Comparison of ENCODE assay signal across 30 mouse cellular contexts in the genomic region with DNA sequence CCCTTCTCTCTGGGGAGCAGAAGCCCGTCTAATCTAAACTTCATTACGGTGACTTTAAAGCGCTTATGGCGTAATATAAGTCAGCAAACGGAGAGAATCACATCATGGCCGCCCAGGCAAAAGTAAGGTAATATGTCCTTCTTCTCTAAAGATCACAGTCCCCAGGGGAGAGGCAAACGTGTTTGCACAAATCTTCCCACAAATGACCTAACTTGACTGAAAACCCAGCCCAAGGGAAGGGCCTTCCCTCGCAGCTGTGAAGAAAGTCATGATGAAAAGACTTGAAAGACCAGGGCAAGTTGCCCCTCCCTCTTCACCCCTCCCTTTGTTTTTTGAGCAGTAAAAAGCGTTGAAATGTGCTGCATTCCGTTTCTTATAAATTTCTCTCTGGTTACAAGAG.
DNase-seq lines count a peak whose midpoint lies in the region; ATAC-seq and TF ChIP-seq lines count a peak whose summit lies in the region.
"Had no signal": no experiment of that assay in that cellular context is flagged by ENCODE, and none has a peak within 500 bp of the region (broad histone marks: within the 10 kb centered on the region; RNA-seq: fewer than 3 reads in every experiment).

No protein-coding gene starts in this region.

- DNase-seq in heart, adult 11 months: peak; percentile 73
- no peak for DNase-seq in heart, adult 8-10 months (ENCODE audit: low spot score)
- DNase-seq in limb, embryonic 10.5 days (ENCODE audit: low spot score): no peak
- peak; percentile 47 for DNase-seq in R1 (ENCODE audit: low read depth, low spot score)
- peak; percentile 49 for DNase-seq in limb, embryonic 14.5 days (ENCODE audit: low spot score)
- no peak for DNase-seq in layer of hippocampus, postnatal 14 days (ENCODE audit: low spot score in 2 of 2)
- DNase-seq: adrenal gland, adult 8-10 months; cerebellum, adult 18-20 months; cerebellum, postnatal 25 days; gastrocnemius, postnatal 10 days; heart, adult 18-20 months; heart, postnatal 14 days; left cerebral cortex, postnatal 4 days; liver, postnatal 0 days; right cerebral cortex, postnatal 14 days; spleen, adult 18-20 months; thymus, postnatal 36 days had no signal

- no peaks in the 10 kb centered on the region for H3K9me3 ChIP-seq in limb, embryonic 13.5 days
- H3K9me3 ChIP-seq in limb, embryonic 10.5 days (replicated peaks): no peaks in the 10 kb centered on the region
- no peaks in the 10 kb centered on the region for H3K9me3 ChIP-seq in limb, embryonic 14.5 days (ENCODE audit: control insufficient read depth, low read length)
- H3K9me3 ChIP-seq: embryonic facial prominence, embryonic 12.5 days; heart, embryonic 13.5 days; hindbrain, embryonic 13.5 days; midbrain, embryonic 10.5 days; neural tube, embryonic 12.5 days had no signal

- H3K27me3 ChIP-seq in limb, embryonic 13.5 days: no peaks in the 10 kb centered on the region
- no peaks in the 10 kb centered on the region for H3K27me3 ChIP-seq in limb, embryonic 10.5 days (ENCODE audit: low read depth, poor library complexity, severe bottlenecking)
- H3K27me3 ChIP-seq in limb, embryonic 14.5 days (ENCODE audit: control insufficient read depth, insufficient read depth, low read length): no peaks in the 10 kb centered on the region
- H3K27me3 ChIP-seq: embryonic facial prominence, embryonic 12.5 days; heart, embryonic 13.5 days; hindbrain, embryonic 13.5 days; neural tube, embryonic 12.5 days had no signal

- H3K4me2 ChIP-seq in limb, embryonic 13.5 days (replicated peaks): 0 out of 2 replicates have a peak overlapping the region, but pooled peaks have one; percentile 7
- no peak overlapping the region for H3K4me2 ChIP-seq in limb, embryonic 14.5 days (replicated peaks; ENCODE audit: low read depth, low read length, severe bottlenecking)
- H3K4me2 ChIP-seq: embryonic facial prominence, embryonic 12.5 days; heart, embryonic 13.5 days; hindbrain, embryonic 13.5 days; liver, embryonic 11.5 days; neural tube, embryonic 12.5 days had no signal

- 40% methylated on average over 10 of the region's 10 CpGs for WGBS in limb, embryonic 13.5 days
- 69% methylated on average over 10 of the region's 10 CpGs for WGBS in limb, embryonic 10.5 days
- 37% methylated on average over 10 of the region's 10 CpGs for WGBS in limb, embryonic 14.5 days

- peaks cover 15% of the 10 kb centered on the region for H3K4me1 ChIP-seq in limb, embryonic 13.5 days
- H3K4me1 ChIP-seq in limb, embryonic 10.5 days: no peaks in the 10 kb centered on the region
- peaks cover 17% of the 10 kb centered on the region for H3K4me1 ChIP-seq in limb, embryonic 14.5 days (ENCODE audit: control insufficient read depth, insufficient read depth, low read length)

- H3K9ac ChIP-seq in limb, embryonic 13.5 days: no peak overlapping the region
- H3K9ac ChIP-seq in limb, embryonic 14.5 days (ENCODE audit: low read depth, low read length, severe bottlenecking): no peak overlapping the region
- H3K9ac ChIP-seq: embryonic facial prominence, embryonic 12.5 days; heart, embryonic 13.5 days; hindbrain, embryonic 13.5 days; liver, postnatal 0 days; neural tube, embryonic 12.5 days had no signal

- ATAC-seq in limb, embryonic 13.5 days (ENCODE audit: low FRiP score, low read depth): no peak
- no peak for ATAC-seq in limb, embryonic 14.5 days (ENCODE audit: low FRiP score, low read depth)
- no peak for ATAC-seq in erythroblast, adult 5-6 weeks (replicated peaks; ENCODE audit: low FRiP score, poor library complexity, severe bottlenecking)
- ATAC-seq: activated CD4-positive, CD25-positive, alpha-beta regulatory T cell, adult 4 months; CD4-positive, CD25-positive, alpha-beta regulatory T cell, adult 4 months; liver, postnatal 0 days; lung, postnatal 0 days; Patski had no signal

- no peak overlapping the region for H3K27ac ChIP-seq in limb, embryonic 13.5 days
- H3K27ac ChIP-seq in limb, embryonic 10.5 days: no peak overlapping the region
- no peak overlapping the region for H3K27ac ChIP-seq in limb, embryonic 14.5 days (replicated peaks; ENCODE audit: low read depth, low read length)
- H3K27ac ChIP-seq: embryonic facial prominence, embryonic 12.5 days; heart, embryonic 13.5 days; macrophage; midbrain, embryonic 10.5 days; neural tube, embryonic 12.5 days had no signal

- no peak overlapping the region for H3K4me3 ChIP-seq in limb, embryonic 13.5 days
- H3K4me3 ChIP-seq in limb, embryonic 10.5 days: no peak overlapping the region
- H3K4me3 ChIP-seq in limb, embryonic 14.5 days (replicated peaks; ENCODE audit: low read length): no peak overlapping the region
- H3K4me3 ChIP-seq: embryonic facial prominence, embryonic 12.5 days; heart, embryonic 13.5 days; hindbrain, embryonic 13.5 days; midbrain, embryonic 10.5 days; neural tube, embryonic 12.5 days had no signal

- no peak for TF ChIP-seq POLR2A in limb, embryonic 14.5 days (IDR thresholded peaks at IDR 0.05; ENCODE audit: borderline replicate concordance, extremely low read depth, insufficient read depth, insufficient read length)

- no peaks in the 10 kb centered on the region for H3K36me3 ChIP-seq in limb, embryonic 13.5 days
- H3K36me3 ChIP-seq in limb, embryonic 10.5 days: no peaks in the 10 kb centered on the region
- no peaks in the 10 kb centered on the region for H3K36me3 ChIP-seq in limb, embryonic 14.5 days (ENCODE audit: control insufficient read depth, insufficient read depth, low read length)
- H3K36me3 ChIP-seq: embryonic facial prominence, embryonic 12.5 days; heart, embryonic 13.5 days; hindbrain, embryonic 13.5 days; midbrain, embryonic 10.5 days; neural tube, embryonic 12.5 days had no signal

Comparison
In these comparisons a context has a peak if more than half of its experiments do, and no peak if none do; other contexts are left out.
1. DNase-seq: peak in heart, adult 11 months (single experiment), R1 (single experiment) and limb, embryonic 14.5 days (single experiment); none in heart, adult 8-10 months (single experiment), limb, embryonic 10.5 days (single experiment) and layer of hippocampus, postnatal 14 days (0 of 2).